Mouse (Mus musculus) CD4-positive, CD25-positive, alpha-beta regulatory T cell, adult 2 months (primary cell): ENCODE results near the gene Fut1.
"Not testable (repeated sequence)": the region's sequence is repeated elsewhere in the genome, so short reads cannot be mapped to it uniquely, and the experiment has no call there.

Source experiments
- DNase-seq: peaks from one replicate; pipeline ENCODE4 v3.0.0-alpha.2; 2012; ENCODE audit warnings: low read depth, low spot score

Fut1 gene

DNA sequence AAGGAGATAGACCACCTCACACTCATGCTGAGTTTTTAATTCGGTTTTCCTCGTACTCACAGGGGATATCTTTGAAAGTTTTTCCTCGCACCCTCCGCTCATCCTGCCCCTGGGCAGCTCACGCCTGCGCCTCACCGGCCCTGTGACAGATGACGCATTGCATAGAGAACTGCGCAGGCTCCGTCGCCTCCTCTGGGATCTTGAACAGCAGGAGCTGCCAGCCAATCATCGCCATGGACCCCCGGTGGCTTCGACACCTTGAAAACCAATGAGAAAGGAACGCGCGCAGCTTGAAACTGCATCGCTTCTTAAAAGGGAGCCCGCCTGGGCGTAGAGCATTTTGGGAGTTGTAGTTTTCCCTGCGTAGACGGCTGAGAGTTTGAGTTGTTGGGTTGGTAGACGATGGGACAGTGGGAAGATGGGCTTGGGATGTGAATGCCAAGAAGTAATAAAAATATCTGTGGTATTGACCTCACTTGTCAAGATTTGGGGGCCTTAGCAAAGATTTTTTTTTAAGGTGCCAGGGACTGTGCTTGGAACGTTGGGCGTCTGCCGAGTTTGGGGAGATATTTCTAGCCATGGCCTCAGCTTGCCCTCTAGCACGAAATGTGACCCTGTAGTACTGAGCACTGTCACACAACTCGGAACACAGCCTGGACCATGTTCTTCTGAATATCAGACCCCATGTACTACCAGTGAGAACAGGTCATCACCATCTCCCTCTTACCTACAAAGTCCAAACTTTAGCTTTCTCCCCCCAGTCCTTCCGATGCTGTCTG is 21.7 kb downstream of the Fut1 start:
- no peak for DNase-seq

- no peak for DNase-seq
Measured at GRCm38 (mm10) chr7:45639561-45640027, 22.5 kb downstream of the Fut1 start, which contains the start of gene Mamstr. Mamstr (plus strand) TSS chr7:45639977.

DNA sequence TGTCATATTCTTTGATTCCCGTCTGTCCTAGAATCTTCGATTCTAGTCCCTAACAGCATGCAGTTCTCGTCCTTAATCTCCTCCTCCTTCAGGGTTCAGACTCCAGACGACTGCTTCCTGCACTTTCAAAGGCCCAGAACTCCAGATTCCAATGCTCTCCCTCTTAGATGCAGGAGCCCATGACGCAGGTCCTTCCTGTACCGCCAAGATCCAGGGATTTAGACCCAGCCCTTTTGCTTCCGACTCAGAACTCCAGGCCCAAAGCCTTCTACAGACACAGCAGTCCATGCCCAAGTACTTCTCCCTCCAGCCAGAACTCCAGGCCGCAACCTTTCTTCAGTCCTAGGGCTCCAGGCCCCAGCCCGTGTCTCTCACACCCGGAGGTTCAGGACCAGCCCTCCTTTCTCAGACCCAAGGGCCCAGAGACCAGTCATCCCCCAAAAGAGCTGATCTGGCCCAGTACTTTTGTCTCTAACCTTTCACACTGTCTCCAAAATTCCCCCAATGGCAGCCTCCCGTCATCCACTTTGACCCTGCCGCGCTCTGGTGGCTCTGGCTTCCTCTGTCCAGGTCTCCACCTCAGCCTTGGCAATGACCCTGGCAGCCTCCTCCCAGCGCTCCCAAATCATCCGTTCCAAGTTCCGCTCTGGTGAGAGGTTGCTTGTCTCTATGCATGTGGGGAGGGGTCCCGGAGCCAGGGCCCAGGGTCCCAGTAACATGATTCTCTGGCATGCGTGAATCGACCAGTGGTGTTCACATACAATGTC is 23.3 kb downstream of the Fut1 start:
- DNase-seq = no peak

DNA sequence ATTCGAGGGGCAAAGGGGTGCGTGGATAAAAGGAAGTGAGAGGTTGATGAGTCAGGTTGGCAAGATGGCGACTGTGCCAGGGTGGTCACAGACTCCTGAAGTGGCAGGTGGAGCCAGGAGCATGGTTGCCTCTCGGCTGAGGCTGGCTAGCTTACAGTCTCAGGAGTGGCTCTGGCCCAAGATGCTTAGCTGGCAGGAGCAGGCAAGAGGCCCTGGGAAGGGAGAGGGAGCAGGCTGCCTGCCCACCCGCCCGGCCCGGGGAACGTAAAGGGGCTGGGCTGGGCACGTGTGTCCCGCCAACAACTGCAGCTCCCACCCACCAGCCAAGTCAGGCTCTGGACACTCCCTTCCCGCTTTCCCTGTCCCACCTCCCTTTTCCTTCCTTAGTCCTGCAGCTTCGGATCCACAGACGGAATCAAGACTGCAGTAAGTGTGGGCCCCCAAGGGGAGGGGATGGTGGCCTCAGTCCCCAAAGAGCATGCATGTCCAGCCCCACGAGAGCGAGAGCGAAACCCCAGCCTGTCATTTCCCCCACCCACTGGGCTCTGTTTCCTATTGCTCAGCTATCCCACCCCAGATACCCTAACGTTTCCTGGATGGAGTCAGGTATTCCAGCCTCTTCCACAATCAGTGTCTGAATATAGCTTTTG is 24.4 kb downstream of the Fut1 start:
- DNase-seq = no peak

GRCm38 (mm10) chr7:45642083-45642482 is 25.0 kb downstream of the Fut1 start:
- no peak for DNase-seq

- no peak for DNase-seq
Measured at GRCm38 (mm10) chr7:45642503-45643255, 25.6 kb downstream of the Fut1 start.

DNA sequence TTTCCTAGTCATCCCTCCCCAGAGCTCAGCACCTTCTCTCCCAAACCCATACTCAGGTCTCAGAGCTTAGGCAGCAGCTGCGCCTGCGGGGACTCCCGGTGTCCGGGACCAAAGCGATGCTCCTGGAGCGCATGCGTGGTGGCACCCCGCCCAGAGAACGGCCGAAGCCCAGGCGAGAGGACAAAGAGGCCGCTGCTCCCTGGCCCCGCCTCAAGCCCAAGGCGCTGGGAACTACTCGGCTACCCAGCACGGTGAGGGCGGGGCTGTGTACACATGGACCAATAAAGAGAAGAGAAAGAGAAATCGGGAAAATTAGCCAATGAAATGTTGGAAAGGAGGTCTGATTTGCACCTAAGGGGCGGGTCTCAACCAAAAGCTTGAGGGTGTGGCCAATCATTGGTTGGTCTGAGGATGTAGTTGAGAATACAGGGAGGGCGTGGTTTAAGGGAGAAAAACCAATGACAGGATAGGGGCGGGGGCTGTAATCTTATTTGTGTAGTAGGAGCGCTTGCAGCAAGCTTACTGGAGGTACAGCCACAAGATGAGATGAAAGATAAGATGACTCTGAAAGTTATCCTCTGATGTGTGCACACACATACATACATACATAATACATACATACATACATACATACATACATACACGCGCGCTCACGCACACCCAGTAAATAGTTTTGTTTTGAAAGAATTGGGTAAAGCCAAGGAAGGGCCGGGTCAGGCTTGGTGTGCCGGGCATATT is 26.5 kb downstream of the Fut1 start:
- DNase-seq = peak; percentile 94

DNA sequence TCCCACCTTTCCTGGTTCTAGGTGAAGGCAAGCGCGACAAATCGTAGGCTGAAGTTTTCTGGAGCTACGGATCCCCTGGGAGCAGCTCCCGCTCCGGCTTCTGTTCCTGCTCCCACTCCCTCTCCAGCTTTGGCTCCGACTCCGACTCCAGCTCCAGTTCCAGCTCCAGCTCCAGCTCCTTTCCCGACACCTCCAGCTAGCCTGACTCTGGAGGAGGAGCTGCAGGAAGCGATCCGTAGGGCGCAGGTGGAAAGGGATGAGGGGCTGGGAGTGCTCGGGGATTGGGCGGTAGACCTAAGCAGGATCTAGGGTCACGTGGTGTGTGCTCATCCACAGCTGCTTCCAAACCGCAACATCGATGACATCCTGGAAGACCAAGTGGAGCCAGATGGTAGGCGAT is 27.1 kb downstream of the Fut1 start:
- no peak for DNase-seq

- peak; percentile 59 for DNase-seq
Measured at GRCm38 (mm10) chr7:45644872-45645590, 27.9 kb downstream of the Fut1 start.

- DNase-seq = no peak
Measured at GRCm38 (mm10) chr7:45645591-45645971, 28.5 kb downstream of the Fut1 start.

DNA sequence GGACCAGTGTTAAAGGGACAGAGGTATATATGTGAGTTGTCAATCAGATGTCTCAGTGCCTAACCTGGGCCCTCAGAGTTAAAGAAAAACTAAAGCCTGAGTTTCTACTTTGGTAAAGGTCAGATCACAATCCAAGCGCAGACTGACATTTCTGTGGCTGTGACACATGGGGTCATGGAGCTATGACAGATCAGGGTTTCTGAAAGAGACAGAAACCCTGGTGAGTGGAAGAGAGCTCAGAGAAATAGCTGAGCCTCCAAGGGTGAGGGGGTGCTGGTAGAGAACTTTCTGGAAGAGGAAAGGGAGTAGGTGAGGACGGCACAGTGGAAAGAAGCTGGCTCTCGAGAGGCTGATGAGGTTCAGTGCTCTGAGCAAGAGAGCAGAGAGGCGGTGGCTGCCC is 29.6 kb downstream of the Fut1 start:
- no peak for DNase-seq

GRCm38 (mm10) chr7:45649351-45649750 is 32.3 kb downstream of the Fut1 start:
- no peak for DNase-seq

DNA sequence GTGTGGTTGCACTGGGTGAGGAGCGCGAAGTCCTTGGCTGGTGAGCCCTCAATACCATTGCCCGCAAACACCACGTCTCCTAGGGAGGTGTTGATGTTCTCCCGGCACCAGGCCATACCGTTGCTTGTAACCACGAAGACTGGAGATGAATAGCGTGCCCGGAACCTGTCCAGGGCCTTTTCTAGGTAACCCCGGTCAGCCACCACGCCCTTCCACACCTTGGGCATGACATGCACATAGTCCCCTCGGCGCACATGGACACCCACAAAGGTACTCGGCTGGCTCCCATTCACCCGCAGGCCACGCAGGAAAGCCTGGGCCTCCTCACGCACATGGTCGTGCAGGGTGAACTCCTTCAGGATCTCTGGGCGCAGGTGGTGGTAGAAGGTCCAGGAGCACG is 33.4 kb downstream of the Fut1 start:
- not testable (repeated sequence) for DNase-seq

- DNase-seq = peak; percentile 32
Measured at GRCm38 (mm10) chr7:45654424-45655047, 37.4 kb downstream of the Fut1 start.

- no peak for DNase-seq
Measured at GRCm38 (mm10) chr7:45660746-45661478, 43.8 kb downstream of the Fut1 start.

- not testable (repeated sequence) for DNase-seq
Measured at GRCm38 (mm10) chr7:45661702-45662101, 44.6 kb downstream of the Fut1 start.

- no peak for DNase-seq
Measured at GRCm38 (mm10) chr7:45665303-45666138, 48.4 kb downstream of the Fut1 start.

DNA sequence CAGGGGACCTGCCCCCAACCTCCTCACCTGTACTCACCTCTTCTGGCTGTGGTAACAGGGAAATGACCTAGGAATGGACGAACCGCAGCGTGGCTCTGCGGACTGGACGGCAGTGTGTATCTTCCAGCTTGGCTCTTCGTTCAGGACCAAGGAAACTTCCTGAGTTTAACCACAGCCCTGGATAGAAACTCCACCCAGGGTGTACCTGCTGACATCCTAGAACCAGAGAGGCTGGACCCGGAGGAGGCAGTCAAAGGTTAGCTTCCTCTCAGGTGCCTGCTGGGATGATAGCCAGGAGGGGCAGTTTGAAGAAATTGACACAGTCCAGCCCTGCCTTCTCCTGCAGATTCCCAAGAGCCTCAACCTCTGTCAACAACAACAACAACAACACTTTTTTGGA is 49.1 kb downstream of the Fut1 start, which contains the start of gene Fut2:
TSS of gene Fut2 (minus strand) at position 234 of the 400 bp plus-strand sequence.
- DNase-seq = no peak
